Mouse (Mus musculus) liver, postnatal 0 days (tissue): ENCODE results near the gene Rgs7. TPM values are rescaled to one million over a fixed set of nuclear protein-coding genes. Genes with fewer than 3 reads are reported as not detected.

Experiments
- ATAC-seq: fragments of 200-750 bp; cut with Nextera tagmentation; 2 replicates; pipeline ENCODE4 v1.8.0; 2017; ENCODE audit warnings: mild to moderate bottlenecking, moderate library complexity
- DNase-seq: peaks from one replicate; pipeline ENCODE4 v3.0.0-alpha.2; 2016
- H3K27ac ChIP-seq: fragments of 300-500 bp; sonication (generic); 2 replicates; pipeline ENCODE4 v1.5.1; 2014; ENCODE audit warnings: antibody characterized with exemption, moderate library complexity, mild to moderate bottlenecking, low read depth
- H3K27me3 ChIP-seq: fragments of 300-500 bp; sonication (generic); 2 replicates; pipeline ENCODE4 v1.6.1; 2014; ENCODE audit warnings: low read length, control low read depth, mixed read lengths; ENCODE audit not compliant: insufficient read depth
- H3K36me3 ChIP-seq: fragments of 300-500 bp; sonication (generic); replicated peaks from 2 replicates; pipeline ENCODE4 v1.6.1; 2014; ENCODE audit warnings: mild to moderate bottlenecking, control low read depth, low read length, moderate library complexity, mixed read lengths; ENCODE audit not compliant: insufficient read depth
- H3K4me1 ChIP-seq: fragments of 300-500 bp; sonication (generic); 2 replicates; pipeline ENCODE4 v1.6.1; 2014; ENCODE audit warnings: antibody characterized with exemption, mild to moderate bottlenecking, control low read depth; ENCODE audit not compliant: insufficient read depth
- H3K4me2 ChIP-seq: fragments of 300-500 bp; sonication (generic); 2 replicates; pipeline ENCODE4 v1.6.1; 2014; ENCODE audit warnings: low read depth, mild to moderate bottlenecking, low read length, moderate library complexity, mixed read lengths
- H3K4me3 ChIP-seq: fragments of 300-500 bp; sonication (generic); 2 replicates; pipeline ENCODE4 v1.5.1; 2014; ENCODE audit warnings: low read depth, low read length
- H3K9ac ChIP-seq: fragments of 300-500 bp; sonication (generic); replicated peaks from 2 replicates; pipeline ENCODE4 v1.6.1; 2014; ENCODE audit warnings: mild to moderate bottlenecking, moderate library complexity
- H3K9me3 ChIP-seq: fragments of 300-500 bp; sonication (generic); 2 replicates; pipeline ENCODE4 v1.6.1; 2016; ENCODE audit warnings: mild to moderate bottlenecking, control low read depth, low read length, mixed read lengths
- CTCF ChIP-seq: sonication (generic); IDR thresholded peaks from 2 replicates; pipeline ENCODE4 v1.5.1; 2016; ENCODE audit warnings: antibody characterized with exemption, low read depth
- EP300 ChIP-seq: IDR thresholded peaks from 2 replicates; pipeline ENCODE4 v1.6.1; 2016; ENCODE audit warnings: antibody characterized with exemption, low read depth, mild to moderate bottlenecking
- WGBS: fragments of 180-500 bp; shearing (Covaris S2); extraction: QIAGEN DNeasy Blood & Tissue Kit; methylation state at CpG from one replicate; pipeline ENCODE4 v1.1.7; 2014; ENCODE audit not compliant: insufficient replicate concordance; 5-methylcytosine and 5-hydroxymethylcytosine counted together
- polyA plus RNA-seq: library from polyadenylated mRNA; unstranded; fragments of >200 nt; fragmentation: Nextera tagmentation; extraction: Ambion mirVana; gene quantifications from 2 replicates; pipeline ENCODE4 v1.2.1, GENCODE M21; 2015

The Rgs7 gene
- polyA plus RNA-seq, 1 experiment from 2014 or later, result not detected

DNA sequence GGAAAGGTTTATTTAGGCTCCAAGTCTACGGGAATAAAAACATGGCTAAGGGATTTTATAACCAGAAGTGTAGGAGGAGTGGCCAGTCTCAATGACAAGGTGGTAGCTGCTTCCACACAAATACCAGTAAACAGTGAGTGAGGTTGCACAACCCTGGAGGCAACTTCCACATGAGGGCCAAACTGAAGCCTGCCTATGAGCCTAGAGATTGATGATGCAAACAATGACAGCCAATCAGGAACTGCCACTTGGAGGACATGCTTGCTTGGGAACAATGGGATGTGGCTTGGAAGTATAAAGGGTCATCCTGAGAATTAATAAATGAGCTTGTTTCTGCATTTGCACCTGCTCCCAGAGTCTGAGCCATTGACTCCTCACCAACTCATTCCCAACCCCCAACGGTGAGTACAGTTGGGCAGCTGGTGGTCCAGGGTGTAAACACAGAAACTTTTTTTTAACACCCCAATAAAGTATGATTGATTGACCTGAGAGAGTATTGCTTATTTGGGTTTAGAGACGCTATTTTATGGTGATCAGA is 162.3 kb downstream of the Rgs7 start:
- Histone ChIP-seq H3K4me2 (no peak overlapping the region), H3K9ac (no peak overlapping the region), H3K36me3 (no peaks in the 10 kb centered on the region), H3K27ac (no peak overlapping the region), H3K27me3 (no peaks in the 10 kb centered on the region), H3K4me1 (no peaks in the 10 kb centered on the region), H3K9me3 (no peaks in the 10 kb centered on the region), H3K4me3 (no peak overlapping the region)
- ATAC-seq (no peak), DNase-seq (peak; percentile 12)
- TF ChIP-seq CTCF (no peak), EP300 (no peak)
- WGBS, result 69% methylated on average over 3 of the region's 3 CpGs

DNA sequence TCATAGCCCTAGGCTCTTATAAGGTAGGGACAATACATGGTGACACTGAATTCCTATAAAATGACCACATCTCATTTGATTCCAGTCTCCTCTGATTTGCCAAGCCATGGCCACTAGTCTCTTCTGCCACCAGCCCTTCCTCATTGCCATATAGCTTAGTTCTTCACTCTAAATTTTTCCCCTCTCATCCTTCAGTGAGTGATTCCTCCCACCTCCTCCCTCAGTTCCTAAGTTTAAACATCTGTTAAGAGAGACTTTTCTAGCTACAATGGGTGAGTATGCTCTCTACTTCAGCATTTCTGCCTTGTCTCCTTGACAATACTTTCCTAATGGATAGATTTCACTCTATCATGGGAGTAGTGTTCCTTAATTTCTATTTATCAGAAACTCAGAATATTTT is 169.5 kb downstream of the Rgs7 start:
- DNase-seq (no peak), ATAC-seq (no peak)
- Histone ChIP-seq H3K27me3 (no peaks in the 10 kb centered on the region), H3K4me3 (no peak overlapping the region), H3K4me2 (no peak overlapping the region), H3K4me1 (no peaks in the 10 kb centered on the region), H3K9ac (no peak overlapping the region), H3K9me3 (no peaks in the 10 kb centered on the region), H3K27ac (no peak overlapping the region), H3K36me3 (no peaks in the 10 kb centered on the region)
- no peak for TF ChIP-seq CTCF
- no peak for TF ChIP-seq EP300

- no peaks in the 10 kb centered on the region for H3K9me3 ChIP-seq
- H3K4me2 ChIP-seq, result no peak overlapping the region
- no peak for TF ChIP-seq CTCF
- no peak for TF ChIP-seq EP300
- DNase-seq, result no peak
- no peak overlapping the region for H3K4me3 ChIP-seq
- H3K9ac ChIP-seq, result no peak overlapping the region
- no peaks in the 10 kb centered on the region for H3K27me3 ChIP-seq
- no peaks in the 10 kb centered on the region for H3K36me3 ChIP-seq
- H3K27ac ChIP-seq, result no peak overlapping the region
- WGBS, result 82% methylated on average over 9 of the region's 9 CpGs
- no peaks in the 10 kb centered on the region for H3K4me1 ChIP-seq
- ATAC-seq, result no peak
Observed at GRCm38 (mm10) chr1:175319205-175319604, 173.1 kb downstream of the Rgs7 start.

- no peak overlapping the region for H3K27ac ChIP-seq
- no peaks in the 10 kb centered on the region for H3K9me3 ChIP-seq
- no peak overlapping the region for H3K4me3 ChIP-seq
- no peak overlapping the region for H3K9ac ChIP-seq
- H3K4me1 ChIP-seq, result no peaks in the 10 kb centered on the region
- no peak for ATAC-seq
- TF ChIP-seq CTCF (no peak), EP300 (no peak)
- H3K4me2 ChIP-seq, result no peak overlapping the region
- DNase-seq, result no peak
- H3K27me3 ChIP-seq, result no peaks in the 10 kb centered on the region
- WGBS, result 26% methylated on average over 1 of the region's 1 CpGs
- H3K36me3 ChIP-seq, result no peaks in the 10 kb centered on the region
Observed at GRCm38 (mm10) chr1:175317264-175317663, 175.0 kb downstream of the Rgs7 start.

GRCm38 (mm10) chr1:175307604-175308003 is 184.7 kb downstream of the Rgs7 start:
- no peak for TF ChIP-seq EP300
- no peak for TF ChIP-seq CTCF
- Histone ChIP-seq H3K9me3 (no peaks in the 10 kb centered on the region), H3K27ac (no peak overlapping the region), H3K4me1 (no peaks in the 10 kb centered on the region), H3K4me3 (no peak overlapping the region), H3K27me3 (no peaks in the 10 kb centered on the region), H3K4me2 (no peak overlapping the region), H3K9ac (no peak overlapping the region), H3K36me3 (no peaks in the 10 kb centered on the region)
- DNase-seq (no peak), ATAC-seq (no peak)
- 54% methylated on average over 3 of the region's 3 CpGs for WGBS

- no peak overlapping the region for H3K4me3 ChIP-seq
- no peaks in the 10 kb centered on the region for H3K27me3 ChIP-seq
- no peaks in the 10 kb centered on the region for H3K4me1 ChIP-seq
- H3K4me2 ChIP-seq, result no peak overlapping the region
- DNase-seq (no peak), ATAC-seq (no peak)
- H3K27ac ChIP-seq, result no peak overlapping the region
- H3K36me3 ChIP-seq, result no peaks in the 10 kb centered on the region
- 71% methylated on average over 1 of the region's 1 CpGs for WGBS
- H3K9ac ChIP-seq, result no peak overlapping the region
- no peaks in the 10 kb centered on the region for H3K9me3 ChIP-seq
- TF ChIP-seq CTCF, result no peak
- no peak for TF ChIP-seq EP300
Observed at GRCm38 (mm10) chr1:175300895-175301294, 191.4 kb downstream of the Rgs7 start.

DNA sequence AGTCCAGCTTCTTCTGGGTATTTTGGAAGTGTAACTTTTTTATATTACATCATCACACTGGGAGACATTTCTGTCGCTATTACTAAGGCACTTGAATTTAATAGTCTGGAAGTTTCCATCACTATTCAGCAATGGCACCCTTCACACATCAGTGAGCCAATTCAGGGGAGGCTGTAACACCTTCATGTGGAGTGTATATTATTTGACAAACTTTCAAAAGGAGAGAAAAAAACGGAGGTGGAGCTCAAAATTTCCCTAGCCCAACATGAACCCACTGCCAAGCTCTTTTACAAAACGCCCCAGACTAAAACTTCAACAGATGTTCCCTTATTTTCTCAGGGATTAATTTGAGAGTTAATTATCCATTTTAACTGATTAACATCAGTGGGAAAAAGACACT is 191.9 kb downstream of the Rgs7 start:
- DNase-seq (no peak), ATAC-seq (no peak)
- Histone ChIP-seq H3K4me1 (no peaks in the 10 kb centered on the region), H3K27ac (no peak overlapping the region), H3K4me3 (no peak overlapping the region), H3K9me3 (no peaks in the 10 kb centered on the region), H3K27me3 (no peaks in the 10 kb centered on the region), H3K36me3 (no peaks in the 10 kb centered on the region), H3K9ac (no peak overlapping the region), H3K4me2 (no peak overlapping the region)
- TF ChIP-seq CTCF (no peak), EP300 (no peak)
- WGBS, result 48% methylated on average over 3 of the region's 3 CpGs
